Mouse (Mus musculus): ENCODE measurements around the gene Fam57b.

DNA sequence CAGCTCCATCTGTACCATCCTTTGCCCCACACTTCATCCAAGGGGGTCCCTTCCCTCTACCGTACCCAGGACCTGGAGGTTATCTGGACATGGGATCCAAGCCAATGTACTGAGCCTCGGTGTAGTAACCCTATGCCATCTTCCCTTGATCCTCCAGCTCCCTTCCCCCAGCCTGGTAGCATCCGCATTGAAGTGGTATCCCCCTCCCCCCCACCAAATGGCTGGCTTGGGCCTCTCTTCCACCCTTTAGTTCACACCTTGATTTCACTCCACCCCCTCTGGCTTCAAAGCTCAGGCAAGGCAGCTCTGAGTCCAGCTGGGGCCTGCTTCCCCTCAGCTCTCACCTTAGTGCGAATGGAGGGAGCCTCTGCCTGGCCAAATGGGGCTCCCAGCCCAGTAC lies 12.4 kb upstream of the Fam57b start:
- TF ChIP-seq CTCF (IDR thresholded peaks at IDR 0.05; ENCODE audit: control insufficient read depth, insufficient read depth, insufficient replicate concordance, low read depth, low read length) (no peak), POLR2A (IDR thresholded peaks at IDR 0.05; ENCODE audit: control insufficient read depth, low read depth, low read length) (no peak)

Measured in testis, adult 2 months (tissue).